Mouse (Mus musculus): ENCODE results near the gene D930020B18Rik.

DNA sequence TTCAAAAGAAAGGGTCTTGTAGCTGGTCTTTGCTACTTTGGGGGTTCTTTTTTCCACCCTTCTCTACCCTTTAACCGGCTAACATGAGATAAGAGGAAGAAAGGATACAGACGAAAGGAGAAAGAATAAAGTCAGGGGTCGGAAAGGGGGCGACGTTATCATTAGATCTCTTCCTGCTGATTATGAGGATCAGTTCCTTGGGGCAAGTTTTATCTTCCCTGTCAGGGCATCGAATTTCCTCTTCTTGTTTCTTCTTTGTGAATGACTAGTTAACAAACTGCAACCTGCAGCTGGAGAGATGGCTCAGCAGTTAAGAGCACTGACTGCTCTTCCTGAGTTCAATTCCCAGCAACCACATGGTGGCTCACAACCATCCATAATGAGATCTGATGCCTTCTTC is 4.9 kb downstream of the D930020B18Rik start:
- TF ChIP-seq CTCF (IDR thresholded peaks at IDR 0.05; ENCODE audit: low read depth) (no peak), EP300 (optimal IDR thresholded peaks at IDR 0.05) (no peak)

Measured in stomach, postnatal 0 days (tissue).